Mouse (Mus musculus): ENCODE measurements at regions not wholly inside any gene's neighbourhood (a gene's known extent, or its start where the extent isn't known, plus 50 kb on each side); places are given as distances from the start of the nearest gene placed in this dataset.
"Not testable (repeated sequence)": the region's sequence is repeated elsewhere in the genome, so short reads cannot be mapped to it uniquely, and the experiment has no call there.

GRCm38 (mm10) chr11:20390622-20391021 lies 58.1 kb upstream of the Slc1a4 start:
- DNase-seq: no peak
- intact Hi-C loops (cut with DNase I): no loop called here

GRCm38 (mm10) chr11:20393302-20393701 lies 60.8 kb upstream of the Slc1a4 start:
- DNase-seq; intact Hi-C loops (cut with DNase I): not testable (repeated sequence)

GRCm38 (mm10) chr11:20393807-20394206 lies 61.3 kb upstream of the Slc1a4 start:
- intact Hi-C loops (cut with DNase I); DNase-seq: not testable (repeated sequence)

DNA sequence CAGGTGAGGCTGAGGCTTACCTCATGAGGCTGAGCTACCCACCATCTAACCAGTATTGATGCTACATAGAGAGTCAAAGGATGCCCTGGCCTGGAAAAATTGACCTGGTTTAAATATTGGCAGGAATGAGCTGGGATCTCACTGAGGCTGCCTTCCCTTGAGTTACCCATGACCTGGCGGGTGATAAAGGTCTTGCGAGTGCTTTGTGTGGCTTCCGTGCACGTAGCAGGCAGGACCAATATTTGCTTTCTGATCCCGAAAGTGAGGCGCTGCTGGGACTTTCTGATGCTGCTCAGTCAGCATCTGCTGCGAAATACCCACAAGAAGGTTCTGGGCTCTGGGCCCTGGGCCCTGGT lies 63.3 kb upstream of the Slc1a4 start:
- intact Hi-C loops (cut with DNase I): no loop called here
- DNase-seq: no peak

DNA sequence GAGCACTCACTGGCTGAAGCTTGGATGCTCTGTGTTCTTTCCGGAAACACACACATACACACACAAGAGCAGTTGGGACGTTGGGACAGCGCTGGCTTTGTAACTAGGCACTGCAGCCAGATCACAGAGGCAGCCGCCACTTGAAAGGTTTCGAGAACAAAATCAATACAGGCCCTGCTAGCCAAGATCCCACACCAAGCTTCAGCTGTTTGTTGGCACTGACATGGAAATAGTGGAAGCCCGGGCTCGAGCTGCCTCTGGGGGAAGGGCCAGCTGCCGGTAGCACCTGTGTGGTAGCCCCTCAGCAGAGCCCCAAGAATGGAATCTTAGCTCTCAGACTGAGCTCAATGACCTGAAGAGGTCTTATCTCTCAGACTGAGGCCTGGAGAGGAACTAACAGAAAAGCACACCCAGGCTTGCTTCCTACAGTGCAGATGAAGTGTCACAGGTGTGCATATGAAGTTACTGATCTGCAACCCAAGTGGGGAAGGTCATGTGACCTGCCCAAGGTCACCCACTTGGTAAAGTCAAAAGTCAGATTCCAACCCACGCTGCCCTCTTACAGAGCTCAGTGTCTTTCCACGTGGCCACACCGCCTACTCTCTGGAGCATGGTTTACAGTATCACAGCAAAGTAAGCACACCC lies 63.8 kb upstream of the Slc1a4 start:
- no peak for DNase-seq
- intact Hi-C loops (cut with DNase I): no loop called here

- intact Hi-C loops (cut with DNase I): no loop called here
- DNase-seq: no peak
Observed at GRCm38 (mm10) chr11:20396884-20397283, 64.4 kb upstream of the Slc1a4 start.

DNA sequence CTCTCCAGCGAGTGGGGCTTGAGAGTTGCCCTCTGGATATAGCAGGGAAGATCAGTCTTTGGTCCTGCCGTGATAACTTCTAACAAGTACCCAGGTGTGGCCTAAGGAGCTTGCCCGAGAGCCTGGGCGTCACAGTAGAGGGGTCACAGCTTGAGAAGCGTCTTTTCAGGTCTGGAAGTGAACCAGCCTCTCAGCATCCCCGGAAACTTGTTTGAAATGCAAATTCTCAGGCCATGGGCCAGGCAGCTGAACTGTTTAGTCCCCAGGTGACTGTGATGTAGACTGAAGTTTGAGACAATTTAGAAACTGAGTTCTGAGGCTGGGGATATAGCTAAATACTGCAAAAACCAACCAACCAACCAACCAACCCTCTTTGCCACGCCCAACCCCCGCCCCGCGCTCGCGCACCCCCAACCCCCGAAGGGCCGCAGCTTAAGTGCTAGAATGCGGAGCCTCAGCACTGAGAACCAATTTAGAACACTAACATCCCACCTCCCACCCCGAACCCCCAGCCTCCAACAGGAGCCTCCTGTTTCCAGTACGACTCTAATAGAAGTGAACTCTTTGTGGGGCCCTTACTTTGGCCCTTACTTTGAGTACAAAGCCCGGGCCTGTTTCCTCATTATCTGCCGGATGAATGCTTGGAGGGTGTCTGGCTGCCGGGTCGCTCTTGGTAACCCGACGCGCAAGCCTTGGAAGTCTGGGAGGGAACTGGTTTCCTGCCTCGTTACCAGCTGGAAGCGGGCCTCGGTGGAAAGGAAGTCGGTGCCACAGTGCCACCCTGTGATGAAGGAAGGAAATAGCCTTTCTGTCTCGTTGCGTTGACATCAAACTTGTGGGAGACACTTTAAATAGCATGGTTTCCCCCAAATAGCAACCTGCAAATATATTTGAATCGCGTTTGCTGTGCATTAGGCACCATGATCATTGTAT lies 68.1 kb upstream of the Slc1a4 start:
- intact Hi-C loops (cut with DNase I): loop anchor here (2.0 to 5.0 kb wide), 5 partner anchors 68 to 578 kb away; partner anchors contain the start of gene Slc1a4
- peak; percentile 58 to 81 for DNase-seq

- intact Hi-C loops (cut with DNase I): loop anchor here (5.0 kb wide), 3 partner anchors 71 to 581 kb away; partner anchors contain the start of gene Slc1a4
- DNase-seq: no peak
Observed at GRCm38 (mm10) chr11:20403456-20403855, 70.9 kb upstream of the Slc1a4 start.

DNA sequence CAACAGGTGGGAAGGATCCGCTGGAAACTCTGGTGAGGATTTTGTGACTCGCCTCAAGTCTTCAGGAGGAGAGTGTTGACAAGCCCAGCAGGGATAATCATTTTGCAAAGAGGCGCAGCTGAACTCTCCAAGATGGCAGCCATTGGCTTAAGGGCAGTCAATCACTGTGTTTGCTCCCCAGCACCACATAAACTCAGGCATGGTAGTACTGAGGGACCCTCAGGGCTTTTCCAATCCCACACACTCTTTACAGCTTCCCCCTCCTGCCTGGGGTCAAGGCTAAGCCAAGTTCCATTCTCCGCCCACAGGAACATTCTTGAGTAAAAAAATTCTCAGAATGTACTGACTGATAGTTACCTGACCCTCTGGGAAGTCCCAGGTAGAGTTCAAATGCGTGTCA lies 72.0 kb upstream of the Slc1a4 start:
- DNase-seq: no peak
- intact Hi-C loops (cut with DNase I): loop anchor here (5.0 kb wide), 3 partner anchors 72 to 582 kb away; partner anchors contain the start of gene Slc1a4

DNA sequence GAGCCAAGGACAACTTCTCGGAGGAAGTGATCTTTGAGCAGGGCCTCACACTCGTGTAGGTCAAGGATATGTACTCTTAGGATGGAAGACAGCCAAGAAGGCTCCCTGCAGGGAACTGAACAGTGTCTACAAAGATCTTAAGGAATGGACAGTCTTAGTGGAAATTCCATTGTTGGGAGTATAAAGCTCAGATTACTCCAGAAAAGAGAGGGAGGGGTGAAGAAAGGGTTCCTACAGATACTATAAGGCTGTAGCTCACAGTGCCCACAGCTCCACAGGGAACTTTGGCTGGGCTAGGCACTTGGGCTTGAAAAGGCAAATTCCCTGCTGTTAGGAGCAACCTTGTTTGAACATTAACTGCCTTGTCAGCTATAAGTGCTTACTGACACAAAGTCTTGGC lies 85.6 kb upstream of the Slc1a4 start:
- intact Hi-C loops (cut with DNase I): no loop called here
- no peak for DNase-seq

- no peak for DNase-seq
Observed at GRCm38 (mm10) chr11:20420876-20421275, 88.4 kb upstream of the Slc1a4 start.

DNA sequence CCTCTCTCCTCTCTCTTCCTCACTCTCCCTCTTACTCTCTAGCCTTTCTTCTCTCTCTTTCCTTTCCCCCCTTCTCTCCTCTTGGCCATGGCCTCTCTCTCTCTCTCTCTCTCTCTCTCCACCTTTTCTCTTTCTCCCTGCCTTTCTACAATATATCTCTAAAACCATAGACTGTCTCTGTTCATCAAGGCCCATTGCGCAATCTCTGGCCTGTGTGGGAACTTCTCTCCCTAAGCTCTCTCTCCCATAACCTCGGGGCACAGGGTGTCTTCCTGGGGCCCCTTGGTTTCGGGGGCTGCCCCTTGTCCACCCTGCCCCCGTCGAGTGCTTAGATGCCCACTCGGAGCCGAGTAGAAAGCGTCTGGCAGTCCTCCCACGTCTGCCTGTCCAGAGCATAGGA lies 103.5 kb upstream of the Slc1a4 start:
- no peak for DNase-seq
- intact Hi-C loops (cut with DNase I): no loop called here

More at GRCm38 (mm10) chr11:20420876-20421275, 88.4 kb upstream of the Slc1a4 start:
- intact Hi-C loops (cut with DNase I): no loop called here

GRCm38 (mm10) chr11:20442476-20442875 lies 100.6 kb upstream of the Sertad2 start:
- no peak for DNase-seq
- intact Hi-C loops (cut with DNase I): no loop called here

- intact Hi-C loops (cut with DNase I): no loop called here
Observed at GRCm38 (mm10) chr11:20445061-20445902, 97.8 kb upstream of the Sertad2 start.

GRCm38 (mm10) chr11:20445903-20446264 lies 97.2 kb upstream of the Sertad2 start:
- DNase-seq: peak; percentile 48 to 49
- intact Hi-C loops (cut with DNase I): no loop called here

More at GRCm38 (mm10) chr11:20445061-20445902, 97.8 kb upstream of the Sertad2 start:
- no peak for DNase-seq

GRCm38 (mm10) chr11:20452901-20453300 lies 90.2 kb upstream of the Sertad2 start:
- no peak for DNase-seq
- intact Hi-C loops (cut with DNase I): loop anchor here (5.0 to 10.0 kb wide), 2 partner anchors 289 to 462 kb away; partner anchors contain the start of gene Aftph

DNA sequence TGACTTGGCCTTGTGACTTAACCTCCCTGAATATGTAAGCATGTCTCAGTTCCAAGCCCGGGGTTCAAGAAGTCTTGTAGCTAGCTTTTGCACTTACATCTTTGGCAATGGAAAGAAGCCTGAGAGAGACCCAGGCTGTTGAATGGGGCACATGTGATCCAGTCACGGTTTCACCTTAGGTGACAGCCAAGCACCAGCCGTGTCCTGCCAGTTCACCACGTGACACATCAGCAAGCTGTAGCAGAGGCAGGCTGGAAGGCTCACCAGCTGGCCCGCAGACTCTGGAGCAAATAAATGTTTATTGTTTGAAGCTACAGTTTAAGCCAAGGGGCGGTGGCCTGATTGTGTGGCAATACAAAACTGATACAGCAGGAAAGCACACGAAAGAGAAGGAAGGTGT lies 89.3 kb upstream of the Sertad2 start:
- no peak for DNase-seq
- intact Hi-C loops (cut with DNase I): loop anchor here (2.0 to 10.0 kb wide), 4 partner anchors 187 to 461 kb away; partner anchors contain the start of gene Aftph

DNA sequence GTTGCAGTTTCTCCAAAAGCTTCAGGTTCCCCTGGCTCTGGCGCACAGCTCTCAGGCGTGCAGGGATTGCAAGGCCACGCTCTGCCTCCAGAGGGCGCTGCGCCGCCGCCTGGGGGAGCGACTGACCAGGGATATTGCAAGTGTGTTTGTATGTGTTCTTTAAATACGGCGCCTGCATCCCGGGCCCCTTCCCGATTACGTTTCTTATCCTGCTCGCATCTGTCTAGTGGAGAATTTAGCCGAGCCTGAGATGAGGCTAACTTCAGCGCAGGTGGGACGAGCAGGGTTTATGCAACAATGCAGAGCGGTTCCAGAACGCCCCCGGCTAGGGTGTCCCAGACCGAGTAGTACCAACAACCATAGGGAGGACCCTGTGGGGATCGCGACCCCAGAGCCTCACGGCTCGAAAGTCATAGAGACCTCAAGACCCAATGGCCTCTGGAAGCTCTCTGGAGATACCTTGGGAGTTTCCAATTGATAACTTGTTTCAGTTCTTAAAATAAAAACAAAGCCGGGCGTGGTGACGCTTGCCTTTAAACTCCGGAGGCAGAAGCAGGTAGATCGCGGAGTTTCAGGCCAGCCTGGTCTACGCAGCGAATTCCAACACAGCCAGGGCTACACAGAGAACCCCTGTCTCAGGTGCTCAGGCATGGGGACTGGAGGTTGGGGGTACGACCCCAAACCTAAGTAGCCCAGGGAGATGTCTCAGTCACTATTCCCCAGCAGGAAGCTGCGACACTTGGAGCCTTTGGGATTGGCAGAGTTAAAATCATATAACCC lies 87.8 kb upstream of the Sertad2 start:
- peak; percentile 79 to 81 for DNase-seq
- intact Hi-C loops (cut with DNase I): loop anchor here (2.0 to 10.0 kb wide), 4 partner anchors 87 to 460 kb away; partner anchors contain the start of gene Sertad2

- intact Hi-C loops (cut with DNase I): loop anchor here (2.0 to 10.0 kb wide), 4 partner anchors 86 to 459 kb away; partner anchors contain the start of gene Sertad2
- no peak for DNase-seq
Observed at GRCm38 (mm10) chr11:20455865-20456648, 87.0 kb upstream of the Sertad2 start.
